Mouse (Mus musculus): ENCODE measurements around the gene Ppara. TPM values are rescaled to one million over a fixed set of nuclear protein-coding genes. Genes with fewer than 3 reads are reported as not detected.

The Ppara gene
- polyA plus RNA-seq, 1 experiment from 2014 or later = 4.9 TPM

DNA sequence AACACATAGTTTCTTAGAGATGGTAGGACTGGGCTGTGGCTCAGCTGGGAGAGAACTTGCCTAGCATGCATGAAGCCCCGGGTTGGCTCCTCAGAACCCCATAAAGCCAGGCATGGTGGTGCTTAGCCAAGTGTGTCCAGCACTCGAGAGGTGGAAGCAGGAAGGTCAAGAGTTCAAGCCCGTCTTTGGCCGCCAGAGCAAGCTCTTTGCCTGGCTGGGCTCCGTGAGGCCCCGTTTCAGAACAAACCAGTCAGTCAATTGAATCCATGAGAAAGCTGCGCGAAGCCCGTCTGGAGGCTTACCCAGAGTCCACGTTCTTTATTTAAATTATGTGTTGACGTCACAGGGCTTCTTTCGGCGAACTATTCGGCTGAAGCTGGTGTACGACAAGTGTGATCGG is 53.9 kb downstream of the Ppara start:
- Histone ChIP-seq H3K9ac (no peak overlapping the region), H3K4me2 (no peak overlapping the region), H3K4me1 (no peaks in the 10 kb centered on the region), H3K36me3 (no peaks in the 10 kb centered on the region), H3K9me3 (no peaks in the 10 kb centered on the region), H3K27me3 (peaks cover 3% of the 10 kb centered on the region; the same call in 1 of the 2 replicates), H3K4me3 (no peak overlapping the region), H3K27ac (no peak overlapping the region)
- ATAC-seq (ENCODE audit: borderline replicate concordance, extremely low read depth, low FRiP score, low TSS enrichment) = no peak
- WGBS = 64% methylated on average over 16 of the region's 16 CpGs

DNA sequence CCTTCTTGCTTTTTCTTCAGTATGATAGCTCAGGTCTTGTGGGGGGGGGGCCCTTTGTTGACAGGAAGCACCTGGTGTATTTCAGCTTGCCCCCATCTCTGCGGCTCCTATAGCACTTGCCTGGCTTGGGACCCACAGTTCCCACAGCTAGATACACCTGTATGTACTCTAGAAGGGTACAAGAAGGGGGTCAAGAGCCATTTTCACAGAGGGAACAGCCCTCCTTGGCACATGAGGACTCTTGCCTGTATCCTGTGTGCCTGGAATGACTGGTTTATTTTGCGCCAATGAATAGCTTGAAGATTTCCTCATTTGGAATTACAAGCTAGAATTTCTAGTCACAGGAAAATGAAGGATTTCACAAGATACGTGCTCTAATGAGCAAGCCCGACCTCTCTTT is 56.7 kb downstream of the Ppara start:
- Histone ChIP-seq H3K27me3 (no peaks in the 10 kb centered on the region), H3K9ac (no peak overlapping the region), H3K4me3 (no peak overlapping the region), H3K4me2 (no peak overlapping the region), H3K27ac (no peak overlapping the region), H3K4me1 (no peaks in the 10 kb centered on the region), H3K36me3 (no peaks in the 10 kb centered on the region), H3K9me3 (no peaks in the 10 kb centered on the region)
- 54% methylated on average over 4 of the region's 4 CpGs for WGBS
- no peak for ATAC-seq (ENCODE audit: borderline replicate concordance, extremely low read depth, low FRiP score, low TSS enrichment)

DNA sequence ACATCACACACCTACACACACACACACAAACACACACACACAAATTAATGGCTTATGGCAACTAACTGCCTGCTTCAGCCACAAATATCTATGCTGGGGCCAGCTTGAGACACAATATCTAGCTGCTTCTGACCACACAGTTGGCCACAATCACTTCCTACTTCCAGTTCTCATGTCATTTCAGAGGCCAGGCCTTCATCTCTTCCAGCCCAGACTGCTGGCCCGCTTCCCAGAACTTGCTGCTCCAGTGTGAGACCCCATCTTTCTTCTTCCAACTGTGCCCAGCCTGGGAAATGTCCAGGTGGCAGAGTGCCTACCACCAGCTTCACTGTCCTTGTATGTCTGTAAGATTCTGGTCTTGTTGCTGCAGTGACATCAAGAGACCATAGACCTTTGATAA is 58.0 kb downstream of the Ppara start:
- WGBS = 68% methylated on average over 1 of the region's 1 CpGs
- ATAC-seq (ENCODE audit: borderline replicate concordance, extremely low read depth, low FRiP score, low TSS enrichment) = no peak
- Histone ChIP-seq H3K27me3 (no peaks in the 10 kb centered on the region), H3K4me1 (no peaks in the 10 kb centered on the region), H3K36me3 (no peaks in the 10 kb centered on the region), H3K9ac (no peak overlapping the region), H3K4me3 (no peak overlapping the region), H3K4me2 (no peak overlapping the region), H3K27ac (no peak overlapping the region), H3K9me3 (no peaks in the 10 kb centered on the region)

DNA sequence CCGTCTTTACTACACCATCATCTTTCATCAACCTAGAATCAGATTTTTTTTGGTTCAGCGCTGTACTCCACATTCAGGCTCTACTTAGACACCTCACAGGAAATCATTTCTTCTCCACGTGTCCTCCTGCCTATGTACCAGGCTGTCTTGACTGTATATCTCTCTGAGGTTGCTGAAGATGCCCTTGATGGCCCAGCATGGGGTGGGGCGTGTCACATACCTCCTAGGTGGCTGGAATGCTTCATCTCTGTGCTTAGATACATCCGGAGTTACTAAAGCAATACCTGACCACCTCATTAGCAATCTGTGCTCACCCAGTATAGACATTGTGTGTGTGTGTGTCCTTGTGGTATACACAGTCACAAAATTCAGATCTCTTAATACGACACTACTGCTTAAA is 60.7 kb downstream of the Ppara start:
- Histone ChIP-seq H3K27me3 (no peaks in the 10 kb centered on the region), H3K4me1 (no peaks in the 10 kb centered on the region), H3K27ac (no peak overlapping the region), H3K9ac (no peak overlapping the region), H3K36me3 (no peaks in the 10 kb centered on the region), H3K9me3 (no peaks in the 10 kb centered on the region), H3K4me3 (no peak overlapping the region), H3K4me2 (no peak overlapping the region)
- ATAC-seq (ENCODE audit: borderline replicate concordance, extremely low read depth, low FRiP score, low TSS enrichment) = no peak
- WGBS = 76% methylated on average over 6 of the region's 6 CpGs

DNA sequence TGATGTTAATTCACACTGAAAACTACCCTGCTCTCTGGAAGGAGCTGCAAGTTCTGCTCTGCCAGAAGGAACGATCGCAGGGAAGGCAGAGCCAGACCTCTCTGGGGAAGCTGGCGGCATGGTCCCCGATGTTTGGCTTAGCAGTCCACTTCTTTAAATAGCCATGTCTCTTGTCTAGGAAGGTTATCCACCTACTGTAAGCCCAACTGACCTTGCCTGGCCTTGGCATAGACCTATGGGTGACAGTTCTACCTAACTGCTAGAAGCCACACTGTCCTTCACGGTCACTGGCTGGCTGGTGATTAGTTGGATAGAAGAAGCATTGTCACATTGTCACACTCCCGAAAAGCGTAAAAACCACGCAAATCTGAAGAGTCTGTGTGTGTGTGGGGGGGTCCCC is 63.9 kb downstream of the Ppara start:
- H3K9me3 ChIP-seq = no peaks in the 10 kb centered on the region
- H3K36me3 ChIP-seq = no peaks in the 10 kb centered on the region
- no peak overlapping the region for H3K9ac ChIP-seq
- no peak overlapping the region for H3K4me3 ChIP-seq
- no peaks in the 10 kb centered on the region for H3K27me3 ChIP-seq
- H3K4me1 ChIP-seq = no peaks in the 10 kb centered on the region
- whole genome bisulfite sequencing = 89% methylated on average over 8 of the region's 8 CpGs
- ATAC-seq (ENCODE audit: borderline replicate concordance, extremely low read depth, low FRiP score, low TSS enrichment) = no peak
- no peak overlapping the region for H3K4me2 ChIP-seq
- no peak overlapping the region for H3K27ac ChIP-seq

DNA sequence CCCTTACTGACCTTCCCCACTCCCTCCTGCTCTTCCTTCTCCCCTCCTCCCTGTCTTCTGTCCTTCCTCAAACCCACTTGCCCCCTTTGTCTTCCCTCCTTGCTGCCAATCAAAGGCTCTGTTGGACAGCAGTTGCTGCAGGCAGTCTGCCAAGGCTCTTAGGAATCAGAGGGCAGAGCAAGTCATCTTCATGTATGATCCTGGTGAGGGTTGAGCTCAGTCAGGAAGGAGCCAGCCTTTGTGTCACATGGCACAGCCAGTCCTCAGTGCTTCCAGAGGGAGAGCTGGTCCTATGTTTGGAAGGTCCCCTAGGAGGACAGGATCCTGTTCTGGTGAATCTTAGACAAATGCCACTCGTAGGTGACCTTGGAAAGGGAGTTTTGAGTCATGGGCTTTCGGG is 68.1 kb downstream of the Ppara start:
- no peaks in the 10 kb centered on the region for H3K36me3 ChIP-seq
- WGBS = 75% methylated on average over 2 of the region's 2 CpGs
- ATAC-seq (ENCODE audit: borderline replicate concordance, extremely low read depth, low FRiP score, low TSS enrichment) = no peak
- H3K4me1 ChIP-seq = no peaks in the 10 kb centered on the region
- H3K27ac ChIP-seq = no peak overlapping the region
- H3K9me3 ChIP-seq = no peaks in the 10 kb centered on the region
- no peak overlapping the region for H3K4me2 ChIP-seq
- no peak overlapping the region for H3K4me3 ChIP-seq
- no peak overlapping the region for H3K9ac ChIP-seq
- no peaks in the 10 kb centered on the region for H3K27me3 ChIP-seq

DNA sequence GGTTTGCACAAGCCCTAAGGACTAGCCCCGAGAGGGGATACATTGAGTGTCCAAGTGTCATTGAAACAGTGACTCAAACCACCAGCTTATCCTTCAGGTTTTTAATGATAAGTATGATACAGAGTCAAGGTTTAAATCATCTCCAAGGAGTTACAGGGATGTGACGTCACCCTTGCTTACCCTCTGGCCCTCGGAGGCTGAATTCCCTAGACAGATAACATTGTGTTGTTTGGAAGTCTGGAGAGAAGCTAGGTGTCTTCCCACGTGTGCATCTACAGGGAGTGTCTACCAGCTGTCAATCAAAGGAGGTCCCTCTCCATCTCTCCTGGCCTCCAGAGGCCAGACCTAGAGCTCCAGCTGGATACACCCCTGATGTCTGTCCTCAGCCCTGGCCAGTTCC is 72.1 kb downstream of the Ppara start:
- Histone ChIP-seq H3K4me3 (no peak overlapping the region), H3K9me3 (no peaks in the 10 kb centered on the region), H3K9ac (no peak overlapping the region), H3K27ac (no peak overlapping the region), H3K36me3 (no peaks in the 10 kb centered on the region), H3K4me2 (no peak overlapping the region), H3K27me3 (no peaks in the 10 kb centered on the region), H3K4me1 (peaks cover 11% of the 10 kb centered on the region)
- ATAC-seq (ENCODE audit: borderline replicate concordance, extremely low read depth, low FRiP score, low TSS enrichment) = no peak
- WGBS = 64% methylated on average over 4 of the region's 4 CpGs

DNA sequence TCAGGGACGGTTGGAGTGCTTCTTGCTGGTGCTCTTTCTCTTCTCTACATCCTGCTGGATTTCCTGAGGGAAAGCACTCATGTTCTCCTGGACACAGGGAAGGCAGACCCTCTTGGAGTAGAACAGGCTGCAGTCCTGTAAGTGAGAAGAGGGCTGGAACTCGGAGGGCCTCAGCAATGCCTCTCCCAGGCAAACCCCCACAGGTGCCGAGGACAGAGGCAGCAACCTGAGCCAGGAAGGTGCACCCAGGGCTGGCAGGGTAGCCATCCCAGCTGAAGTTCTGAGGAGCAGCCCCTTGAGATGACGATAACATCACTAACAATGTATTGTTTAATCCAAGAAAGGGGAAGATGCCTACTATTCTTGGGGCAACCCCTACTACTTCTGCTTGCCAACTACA is 72.6 kb downstream of the Ppara start:
- no peak for ATAC-seq (ENCODE audit: borderline replicate concordance, extremely low read depth, low FRiP score, low TSS enrichment)
- WGBS = 82% methylated on average over 4 of the region's 4 CpGs
- Histone ChIP-seq H3K4me3 (no peak overlapping the region), H3K9me3 (no peaks in the 10 kb centered on the region), H3K9ac (no peak overlapping the region), H3K4me2 (no peak overlapping the region), H3K4me1 (peaks cover 16% of the 10 kb centered on the region), H3K27me3 (no peaks in the 10 kb centered on the region), H3K36me3 (no peaks in the 10 kb centered on the region), H3K27ac (no peak overlapping the region)

DNA sequence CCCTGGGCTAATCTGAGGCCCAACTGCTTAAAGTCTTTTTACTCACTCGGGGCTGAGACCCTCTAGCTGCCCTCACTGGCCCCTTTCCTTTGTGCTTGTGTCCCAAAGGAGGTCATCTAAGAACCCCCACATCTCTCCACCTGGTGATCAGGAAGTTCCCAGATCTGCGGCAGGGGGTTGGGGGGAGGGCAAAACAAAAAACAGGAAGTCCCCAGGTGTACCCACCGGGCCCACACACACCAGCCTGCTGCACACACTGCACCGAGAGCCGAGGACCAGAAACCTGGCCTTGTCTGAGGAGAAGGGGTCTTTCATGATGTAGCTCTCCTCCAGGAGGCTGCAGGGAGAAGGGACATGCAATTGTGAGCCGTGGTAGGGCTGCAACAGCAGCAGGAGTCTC is 73.2 kb downstream of the Ppara start:
- H3K4me1 ChIP-seq = peaks cover 16% of the 10 kb centered on the region
- 87% methylated on average over 6 of the region's 6 CpGs for WGBS

DNA sequence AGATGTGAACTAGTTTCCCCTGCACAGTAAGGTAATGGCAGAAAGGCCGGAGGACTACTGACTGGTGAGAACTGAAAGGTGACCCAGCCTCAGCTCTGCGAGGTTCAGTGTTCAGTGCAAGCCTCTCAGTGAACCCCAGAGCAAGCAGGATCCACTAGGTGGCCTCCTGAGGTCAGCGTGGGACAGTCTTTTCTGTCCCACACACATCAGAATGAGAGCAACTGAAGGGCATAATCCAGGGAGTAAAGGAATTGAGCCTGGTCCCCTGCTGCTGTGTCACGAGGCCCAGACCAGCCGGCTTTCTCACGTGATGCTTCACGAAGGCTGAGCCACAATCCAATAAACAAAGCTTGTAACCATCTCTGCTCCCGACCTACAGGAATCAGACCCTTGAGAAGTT is 73.7 kb downstream of the Ppara start:
- no peaks in the 10 kb centered on the region for H3K9me3 ChIP-seq
- H3K27me3 ChIP-seq = no peaks in the 10 kb centered on the region
- no peak for ATAC-seq (ENCODE audit: borderline replicate concordance, extremely low read depth, low FRiP score, low TSS enrichment)
- peaks cover 16% of the 10 kb centered on the region for H3K4me1 ChIP-seq
- 54% methylated on average over 8 of the region's 8 CpGs for WGBS
- H3K27ac ChIP-seq = no peak overlapping the region
- no peaks in the 10 kb centered on the region for H3K36me3 ChIP-seq
- no peak overlapping the region for H3K4me3 ChIP-seq
- H3K4me2 ChIP-seq = no peak overlapping the region
- H3K9ac ChIP-seq = no peak overlapping the region

More for the DNA sequence above, 73.2 kb downstream of the Ppara start:
- H3K4me2 ChIP-seq = no peak overlapping the region
- no peak overlapping the region for H3K4me3 ChIP-seq
- no peaks in the 10 kb centered on the region for H3K27me3 ChIP-seq
- no peak overlapping the region for H3K27ac ChIP-seq
- no peaks in the 10 kb centered on the region for H3K36me3 ChIP-seq
- no peak overlapping the region for H3K9ac ChIP-seq
- no peaks in the 10 kb centered on the region for H3K9me3 ChIP-seq
- ATAC-seq (ENCODE audit: borderline replicate concordance, extremely low read depth, low FRiP score, low TSS enrichment) = no peak

DNA sequence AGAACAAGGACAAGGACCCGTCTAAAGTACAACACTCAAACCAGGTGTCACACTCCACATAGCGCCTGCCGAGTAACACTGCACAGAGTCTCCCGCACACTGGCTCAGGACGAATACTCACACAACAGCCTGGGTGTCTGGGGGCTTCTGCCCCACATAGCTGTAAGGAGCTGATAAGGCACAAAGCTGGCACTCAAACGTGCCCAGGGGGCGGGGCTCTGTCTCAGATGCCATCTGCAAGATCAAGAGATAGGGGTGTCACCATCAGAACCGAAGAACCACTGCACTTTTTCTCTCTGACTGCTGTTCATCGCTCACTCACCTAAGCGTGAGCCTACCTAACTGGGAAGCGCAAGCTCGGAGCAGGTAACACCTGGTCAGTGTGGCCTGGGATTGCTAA is 74.3 kb downstream of the Ppara start:
- no peak overlapping the region for H3K27ac ChIP-seq
- no peak overlapping the region for H3K4me2 ChIP-seq
- 82% methylated on average over 12 of the region's 12 CpGs for WGBS
- no peaks in the 10 kb centered on the region for H3K36me3 ChIP-seq
- no peaks in the 10 kb centered on the region for H3K9me3 ChIP-seq
- ATAC-seq (ENCODE audit: borderline replicate concordance, extremely low read depth, low FRiP score, low TSS enrichment) = no peak
- no peaks in the 10 kb centered on the region for H3K27me3 ChIP-seq
- peaks cover 16% of the 10 kb centered on the region for H3K4me1 ChIP-seq
- H3K9ac ChIP-seq = no peak overlapping the region
- no peak overlapping the region for H3K4me3 ChIP-seq

DNA sequence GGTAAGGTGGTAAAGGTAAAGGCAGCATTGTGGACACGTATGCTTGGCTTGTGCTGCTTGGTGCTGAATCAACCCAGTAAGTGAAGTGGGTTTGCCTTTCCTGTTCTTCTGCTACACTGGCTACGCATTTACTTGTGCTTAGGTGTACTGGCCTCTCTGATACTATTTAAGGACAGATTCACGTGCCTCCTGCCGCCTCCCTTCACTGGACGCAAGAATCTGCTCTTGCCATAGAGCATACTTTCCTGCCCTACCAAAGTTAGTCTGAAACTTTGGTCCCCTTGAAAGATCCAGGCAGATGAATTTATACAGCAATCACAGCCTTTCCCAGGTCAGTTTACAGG is 75.7 kb downstream of the Ppara start:
- no peak for ATAC-seq (ENCODE audit: borderline replicate concordance, extremely low read depth, low FRiP score, low TSS enrichment)
- peaks cover 16% of the 10 kb centered on the region for H3K4me1 ChIP-seq
- WGBS = 63% methylated on average over 5 of the region's 5 CpGs
- H3K27ac ChIP-seq = no peak overlapping the region
- H3K4me3 ChIP-seq = peak overlapping the region; percentile 84
- H3K9me3 ChIP-seq = no peaks in the 10 kb centered on the region
- H3K9ac ChIP-seq = no peak overlapping the region
- no peaks in the 10 kb centered on the region for H3K27me3 ChIP-seq
- peak overlapping the region; percentile 87 for H3K4me2 ChIP-seq
- no peaks in the 10 kb centered on the region for H3K36me3 ChIP-seq

DNA sequence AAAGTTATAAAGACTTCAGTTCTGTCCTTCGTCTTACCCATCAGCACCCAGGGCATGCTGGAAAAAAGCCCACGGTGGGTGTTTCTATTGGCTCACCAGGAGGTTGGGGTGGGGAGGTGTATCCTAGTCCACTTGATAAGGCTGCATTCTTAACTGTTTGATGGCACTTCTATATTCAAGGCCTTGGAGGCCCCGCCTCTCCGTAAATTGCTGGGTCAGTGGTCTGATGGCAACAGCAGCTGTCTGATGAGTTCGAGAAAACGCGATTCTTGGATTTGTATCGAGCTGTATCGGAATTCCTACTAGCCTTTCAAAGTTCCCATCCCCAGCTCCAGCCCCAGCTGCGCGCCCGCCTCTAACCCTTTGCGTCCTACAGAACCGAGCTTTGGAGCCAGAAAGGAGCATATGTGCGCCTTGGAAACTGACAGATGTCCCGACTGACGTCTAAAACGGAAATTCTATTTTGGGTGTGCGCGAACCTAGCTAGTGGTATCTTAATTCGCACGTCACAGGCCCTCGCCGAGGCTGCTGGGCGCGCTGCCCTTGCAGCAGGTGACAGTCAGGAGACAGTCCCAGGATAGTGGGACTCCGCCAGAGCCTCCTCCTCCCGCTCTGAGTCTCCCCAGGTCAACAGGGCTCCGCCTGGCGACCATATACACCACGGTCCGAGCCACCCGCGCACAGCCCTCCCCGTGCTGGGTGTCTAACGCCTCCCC is 76.2 kb downstream of the Ppara start:
- H3K4me3 ChIP-seq = peak overlapping the region; percentile 84
- no peaks in the 10 kb centered on the region for H3K27me3 ChIP-seq
- peak; percentile 87 for ATAC-seq (ENCODE audit: borderline replicate concordance, extremely low read depth, low FRiP score, low TSS enrichment)
- H3K9me3 ChIP-seq = no peaks in the 10 kb centered on the region
- H3K4me2 ChIP-seq = peak overlapping the region; percentile 87
- WGBS = 3% methylated on average over 36 of the region's 36 CpGs
- H3K27ac ChIP-seq = peak overlapping the region; percentile 85
- peaks cover 16% of the 10 kb centered on the region for H3K4me1 ChIP-seq
- peak overlapping the region; percentile 84 for H3K9ac ChIP-seq
- H3K36me3 ChIP-seq = no peaks in the 10 kb centered on the region

Measured in lung, embryonic 15.5 days (tissue).